In genomic region chr4:141021614-141021929, GRCm38 (mm10) we compare ENCODE assay signal across 8 mouse cellular contexts. TPM values are rescaled to one million over a fixed set of nuclear protein-coding genes. Genes with fewer than 3 reads are reported as not detected.
DNase-seq lines count a peak whose midpoint lies in the region; ATAC-seq and TF ChIP-seq lines count a peak whose summit lies in the region.

No protein-coding gene starts in this region.

- no peaks in the 10 kb centered on the region for H3K36me3 ChIP-seq in liver, embryonic 12.5 days
- no peaks in the 10 kb centered on the region for H3K36me3 ChIP-seq in liver, postnatal 0 days (replicated peaks; ENCODE audit: insufficient read depth, low read length)
- H3K36me3 ChIP-seq in embryonic facial prominence, embryonic 12.5 days, result peaks cover 41% of the 10 kb centered on the region
- H3K36me3 ChIP-seq in hindbrain, postnatal 0 days (ENCODE audit: insufficient read depth, low read length), result peaks cover 4% of the 10 kb centered on the region; the same call in 1 of the 2 replicates
- no peaks in the 10 kb centered on the region; the same call in 1 of the 2 replicates for H3K36me3 ChIP-seq in neural tube, embryonic 14.5 days (ENCODE audit: control insufficient read depth, insufficient read depth, low read length)

- peak overlapping the region; percentile 47 for H3K27ac ChIP-seq in liver, embryonic 12.5 days
- no peak overlapping the region for H3K27ac ChIP-seq in liver, postnatal 0 days (ENCODE audit: low read depth)
- peak overlapping the region; percentile 95 for H3K27ac ChIP-seq in embryonic facial prominence, embryonic 12.5 days
- peak overlapping the region; percentile 81 for H3K27ac ChIP-seq in hindbrain, postnatal 0 days
- H3K27ac ChIP-seq in neural tube, embryonic 14.5 days (ENCODE audit: low read depth, low read length), result peak overlapping the region; percentile 84

- no peak for TF ChIP-seq EP300 in liver, postnatal 0 days (IDR thresholded peaks at IDR 0.05; ENCODE audit: low read depth)

- H3K9ac ChIP-seq in liver, embryonic 12.5 days, result no peak overlapping the region
- no peak overlapping the region for H3K9ac ChIP-seq in liver, postnatal 0 days (replicated peaks)
- peak overlapping the region; percentile 48; the same call in 1 of the 2 replicates for H3K9ac ChIP-seq in embryonic facial prominence, embryonic 12.5 days
- H3K9ac ChIP-seq in hindbrain, postnatal 0 days (replicated peaks; ENCODE audit: low read length), result no peak overlapping the region; the same call in 1 of the 2 replicates
- H3K9ac ChIP-seq in neural tube, embryonic 14.5 days (replicated peaks; ENCODE audit: low read depth, low read length), result peak overlapping the region; percentile 28; the same call in 1 of the 2 replicates

- no peaks in the 10 kb centered on the region for H3K27me3 ChIP-seq in liver, embryonic 12.5 days (replicated peaks)
- H3K27me3 ChIP-seq in liver, postnatal 0 days (ENCODE audit: insufficient read depth, low read length), result no peaks in the 10 kb centered on the region
- no peaks in the 10 kb centered on the region for H3K27me3 ChIP-seq in embryonic facial prominence, embryonic 12.5 days
- H3K27me3 ChIP-seq in hindbrain, postnatal 0 days (ENCODE audit: insufficient read depth, low read length), result no peaks in the 10 kb centered on the region
- no peaks in the 10 kb centered on the region for H3K27me3 ChIP-seq in neural tube, embryonic 14.5 days (ENCODE audit: control insufficient read depth, insufficient read depth, low read length)

- H3K4me1 ChIP-seq in liver, embryonic 12.5 days, result no peaks in the 10 kb centered on the region
- H3K4me1 ChIP-seq in liver, postnatal 0 days (ENCODE audit: insufficient read depth), result no peaks in the 10 kb centered on the region
- peaks cover 40% of the 10 kb centered on the region for H3K4me1 ChIP-seq in embryonic facial prominence, embryonic 12.5 days
- H3K4me1 ChIP-seq in hindbrain, postnatal 0 days (ENCODE audit: insufficient read depth, low read length), result peaks cover 13% of the 10 kb centered on the region; the same call in 1 of the 2 replicates
- H3K4me1 ChIP-seq in neural tube, embryonic 14.5 days (ENCODE audit: control insufficient read depth, insufficient read depth, low read length), result peaks cover 16% of the 10 kb centered on the region

- TF ChIP-seq CTCF in liver, postnatal 0 days (IDR thresholded peaks at IDR 0.05; ENCODE audit: low read depth), result no peak
- TF ChIP-seq CTCF in hindbrain, postnatal 0 days (IDR thresholded peaks at IDR 0.05; ENCODE audit: low read depth), result no peak

- no peak overlapping the region for H3K4me2 ChIP-seq in liver, embryonic 12.5 days
- no peak overlapping the region for H3K4me2 ChIP-seq in liver, postnatal 0 days (ENCODE audit: low read depth, low read length)
- no peak overlapping the region for H3K4me2 ChIP-seq in embryonic facial prominence, embryonic 12.5 days (replicated peaks)
- no peak overlapping the region for H3K4me2 ChIP-seq in hindbrain, postnatal 0 days (ENCODE audit: low read depth, low read length)
- no peak overlapping the region for H3K4me2 ChIP-seq in neural tube, embryonic 14.5 days (ENCODE audit: low read depth, low read length)

- no peak for ATAC-seq in liver, embryonic 12.5 days
- no peak for ATAC-seq in liver, postnatal 0 days
- peak; percentile 7; the same call in 1 of the 2 replicates for ATAC-seq in embryonic facial prominence, embryonic 12.5 days (ENCODE audit: insufficient number of reproducible peaks, insufficient read depth, low FRiP score, low TSS enrichment)
- ATAC-seq in hindbrain, postnatal 0 days, result peak; percentile 9; the same call in 1 of the 2 replicates
- ATAC-seq in neural tube, embryonic 14.5 days (ENCODE audit: low read depth), result peak; percentile 32; the same call in 1 of the 2 replicates

- DNase-seq in liver, postnatal 0 days, result no peak
- no peak for DNase-seq in hindbrain, postnatal 0 days (ENCODE audit: low spot score)
- no peak for DNase-seq in spleen, adult 12 weeks (ENCODE audit: low spot score)
- no peak for DNase-seq in gastrocnemius, adult 18-20 months (ENCODE audit: low spot score)
- no peak for DNase-seq in kidney, adult 8-10 months

- no peak overlapping the region for H3K4me3 ChIP-seq in liver, embryonic 12.5 days
- H3K4me3 ChIP-seq in liver, postnatal 0 days (ENCODE audit: low read depth, low read length), result no peak overlapping the region
- H3K4me3 ChIP-seq in embryonic facial prominence, embryonic 12.5 days, result no peak overlapping the region
- no peak overlapping the region for H3K4me3 ChIP-seq in hindbrain, postnatal 0 days (ENCODE audit: low read length)
- no peak overlapping the region for H3K4me3 ChIP-seq in neural tube, embryonic 14.5 days (ENCODE audit: low read depth, low read length)

- H3K9me3 ChIP-seq in liver, embryonic 12.5 days (replicated peaks), result no peaks in the 10 kb centered on the region
- no peaks in the 10 kb centered on the region for H3K9me3 ChIP-seq in liver, postnatal 0 days (ENCODE audit: low read length)
- H3K9me3 ChIP-seq in embryonic facial prominence, embryonic 12.5 days, result no peaks in the 10 kb centered on the region
- no peaks in the 10 kb centered on the region for H3K9me3 ChIP-seq in hindbrain, postnatal 0 days (ENCODE audit: low read length)
- H3K9me3 ChIP-seq in neural tube, embryonic 14.5 days (ENCODE audit: control insufficient read depth, low read length), result no peaks in the 10 kb centered on the region

- 82% methylated on average over 11 of the region's 11 CpGs for WGBS in liver, embryonic 12.5 days (ENCODE audit: insufficient replicate concordance)
- WGBS in liver, postnatal 0 days (ENCODE audit: insufficient replicate concordance), result 81% methylated on average over 11 of the region's 11 CpGs
- WGBS in embryonic facial prominence, embryonic 12.5 days, result 60% methylated on average over 11 of the region's 11 CpGs
- WGBS in hindbrain, postnatal 0 days, result 15% methylated on average over 11 of the region's 11 CpGs
- 36% methylated on average over 11 of the region's 11 CpGs for WGBS in neural tube, embryonic 14.5 days

RNA-seq across cellular contexts. Expression of gene Mfap2, which starts 11.4 kb away (rescaled TPM):
- polyA plus RNA-seq in liver, embryonic 12.5 days (2016; fragmentation: Nextera tagmentation; extraction: Ambion mirVana), result 40.7 and 46.7 TPM in 2 replicates
- 14.1 and 14.6 TPM in 2 replicates for polyA plus RNA-seq in liver, postnatal 0 days (2015; fragmentation: Nextera tagmentation; extraction: Ambion mirVana)
- 646 and 656 TPM in 2 replicates for polyA plus RNA-seq in embryonic facial prominence, embryonic 12.5 days (2016; fragmentation: Nextera tagmentation; extraction: Ambion mirVana)
- 20.6 and 42.3 TPM in 2 replicates for total RNA-seq in hindbrain, postnatal 0 days (2014; rRNA removed)
- 92.0 and 99.5 TPM in 2 replicates for polyA plus RNA-seq in hindbrain, postnatal 0 days (2015; fragmentation: Nextera tagmentation; extraction: Ambion mirVana)
- 109 and 229 TPM in 2 replicates for polyA plus RNA-seq in neural tube, embryonic 14.5 days (2014; fragmentation: Nextera tagmentation; extraction: Ambion mirVana)
- 1 to 10 TPM; 1.1 to 2.3 TPM for total RNA-seq in gastrocnemius, adult 18-20 months (2021)

RNA-seq across cellular contexts. Expression of gene Atp13a2, which starts 34.9 kb away (rescaled TPM):
- 30.8 and 31.4 TPM in 2 replicates for polyA plus RNA-seq in liver, embryonic 12.5 days (2016; fragmentation: Nextera tagmentation; extraction: Ambion mirVana)
- polyA plus RNA-seq in liver, postnatal 0 days (2015; fragmentation: Nextera tagmentation; extraction: Ambion mirVana), result 13.2 and 15.8 TPM in 2 replicates
- polyA plus RNA-seq in embryonic facial prominence, embryonic 12.5 days (2016; fragmentation: Nextera tagmentation; extraction: Ambion mirVana), result 56.1 and 63.3 TPM in 2 replicates
- 408 and 435 TPM in 2 replicates for total RNA-seq in hindbrain, postnatal 0 days (2014; rRNA removed)
- 151 and 166 TPM in 2 replicates for polyA plus RNA-seq in hindbrain, postnatal 0 days (2015; fragmentation: Nextera tagmentation; extraction: Ambion mirVana)
- 155 and 160 TPM in 2 replicates for polyA plus RNA-seq in neural tube, embryonic 14.5 days (2014; fragmentation: Nextera tagmentation; extraction: Ambion mirVana)
- total RNA-seq in gastrocnemius, adult 18-20 months (2021), result 10 to 100 TPM; 16.2 to 21.1 TPM

RNA-seq across cellular contexts. Expression of gene Crocc, which starts 38.8 kb away (rescaled TPM):
- polyA plus RNA-seq in liver, embryonic 12.5 days (2016; fragmentation: Nextera tagmentation; extraction: Ambion mirVana), result 1.8 and 2.0 TPM in 2 replicates
- 0.32 and 0.47 TPM in 2 replicates for polyA plus RNA-seq in liver, postnatal 0 days (2015; fragmentation: Nextera tagmentation; extraction: Ambion mirVana)
- 13.2 TPM in 2 replicates for polyA plus RNA-seq in embryonic facial prominence, embryonic 12.5 days (2016; fragmentation: Nextera tagmentation; extraction: Ambion mirVana)
- total RNA-seq in hindbrain, postnatal 0 days (2014; rRNA removed), result 18.7 and 19.7 TPM in 2 replicates
- 3.8 and 3.9 TPM in 2 replicates for polyA plus RNA-seq in hindbrain, postnatal 0 days (2015; fragmentation: Nextera tagmentation; extraction: Ambion mirVana)
- 4.8 and 5.2 TPM in 2 replicates for polyA plus RNA-seq in neural tube, embryonic 14.5 days (2014; fragmentation: Nextera tagmentation; extraction: Ambion mirVana)
- total RNA-seq in gastrocnemius, adult 18-20 months (2021), result 1 to 10 TPM; 2.0 to 2.5 TPM

RNA-seq across cellular contexts. Expression of gene Necap2, which starts 56.6 kb away (rescaled TPM):
- 136 and 143 TPM in 2 replicates for polyA plus RNA-seq in liver, embryonic 12.5 days (2016; fragmentation: Nextera tagmentation; extraction: Ambion mirVana)
- polyA plus RNA-seq in liver, postnatal 0 days (2015; fragmentation: Nextera tagmentation; extraction: Ambion mirVana), result 47.1 and 53.0 TPM in 2 replicates
- polyA plus RNA-seq in embryonic facial prominence, embryonic 12.5 days (2016; fragmentation: Nextera tagmentation; extraction: Ambion mirVana), result 79.8 and 84.5 TPM in 2 replicates
- total RNA-seq in hindbrain, postnatal 0 days (2014; rRNA removed), result 52.5 and 67.5 TPM in 2 replicates
- polyA plus RNA-seq in hindbrain, postnatal 0 days (2015; fragmentation: Nextera tagmentation; extraction: Ambion mirVana), result 51.5 and 51.8 TPM in 2 replicates
- polyA plus RNA-seq in neural tube, embryonic 14.5 days (2014; fragmentation: Nextera tagmentation; extraction: Ambion mirVana), result 37.0 and 49.9 TPM in 2 replicates
- 10 to 100 TPM; 12.9 to 16.2 TPM for total RNA-seq in gastrocnemius, adult 18-20 months (2021)

Comparison
In these comparisons a context has a peak if more than half of its experiments do, and no peak if none do; other contexts are left out.
1. ATAC-seq: peak in embryonic facial prominence, embryonic 12.5 days (single experiment), hindbrain, postnatal 0 days (single experiment) and neural tube, embryonic 14.5 days (single experiment); none in liver, embryonic 12.5 days (single experiment) and liver, postnatal 0 days (single experiment).
2. H3K9ac ChIP-seq: peak in embryonic facial prominence, embryonic 12.5 days (single experiment) and neural tube, embryonic 14.5 days (single experiment); none in liver, embryonic 12.5 days (single experiment), liver, postnatal 0 days (single experiment) and hindbrain, postnatal 0 days (single experiment).